Mouse (Mus musculus) retina, adult 2 months (tissue): Measurements from ENCODE around the gene Enah.

Experiments
- DNase-seq: peaks from one replicate; pipeline ENCODE4 v3.0.0-alpha.2; 2012; ENCODE audit warnings: low read depth, low spot score

Gene Enah

DNA sequence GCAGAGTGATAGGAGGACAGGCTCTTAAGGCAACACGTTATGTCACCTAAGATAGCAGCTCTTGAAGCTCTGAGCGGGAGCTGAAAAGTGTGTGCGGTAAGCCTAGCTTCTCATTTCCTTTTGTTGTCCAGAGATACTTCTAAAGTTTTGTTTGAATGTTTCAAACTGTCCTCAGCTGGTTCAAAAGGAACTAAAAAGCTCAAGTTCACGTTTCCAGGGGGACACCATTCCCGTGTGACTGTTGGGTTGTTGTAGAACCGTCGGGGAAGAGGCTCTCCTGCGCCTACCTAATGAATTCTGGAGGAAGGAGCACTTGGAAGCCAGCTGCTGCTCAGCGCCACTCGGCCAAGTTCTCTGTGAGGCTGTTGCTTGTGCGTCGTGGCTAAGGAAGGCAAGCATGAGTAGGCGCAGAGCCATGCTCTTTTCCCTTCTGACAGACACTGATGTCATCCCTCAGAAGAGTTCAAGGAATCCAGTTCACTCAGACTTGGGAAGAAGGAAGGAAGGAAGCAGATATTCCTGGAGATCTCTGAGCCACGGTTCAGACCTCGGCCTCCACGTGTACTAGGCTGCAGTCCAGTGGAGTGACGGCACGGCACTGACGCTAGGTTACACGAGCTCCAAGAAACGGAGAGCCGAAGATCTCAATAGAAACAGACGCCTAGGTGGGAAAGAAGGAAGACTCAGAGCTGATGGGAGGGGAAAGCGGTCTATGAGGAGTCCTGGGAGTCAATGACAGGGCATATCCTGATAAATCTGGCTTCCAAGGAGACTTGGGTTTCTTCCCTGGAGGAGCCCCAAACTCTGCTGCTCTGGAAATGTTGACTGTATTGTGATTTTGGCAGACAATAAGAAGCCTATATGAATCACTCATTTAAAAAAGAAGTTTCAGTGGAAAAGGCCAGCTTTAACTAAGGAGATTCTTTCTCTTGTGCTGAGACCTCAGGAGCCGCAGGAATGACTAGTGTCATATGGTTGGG lies 8.7 kb upstream of the Enah start:
- DNase-seq, result no peak

DNA sequence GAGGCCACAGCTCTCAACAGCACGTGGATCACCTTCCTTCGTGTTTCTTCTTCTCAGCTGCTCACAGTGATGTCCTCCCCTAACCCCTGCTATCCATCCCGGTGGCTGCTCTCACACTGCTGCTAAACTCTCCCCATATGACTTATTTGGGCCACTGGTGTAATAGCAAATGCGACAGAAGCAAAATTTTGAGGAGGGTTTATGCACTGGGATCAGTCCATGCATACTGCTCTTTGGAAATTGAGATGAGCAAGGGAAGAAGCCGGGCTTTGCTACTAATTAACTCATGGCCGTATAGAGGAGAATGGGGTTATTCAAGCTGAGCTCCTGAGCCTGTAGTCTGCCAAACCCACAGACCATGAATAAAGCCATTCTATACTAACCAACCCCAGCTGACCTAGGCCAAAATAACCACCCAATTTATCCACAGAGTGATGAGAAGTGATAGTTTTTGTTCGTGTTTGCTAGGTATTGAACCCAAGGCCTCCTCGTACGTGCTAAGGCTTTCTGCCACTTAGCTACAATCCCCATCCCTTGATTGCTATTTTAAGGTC lies 7.7 kb upstream of the Enah start:
- DNase-seq, result no peak

DNA sequence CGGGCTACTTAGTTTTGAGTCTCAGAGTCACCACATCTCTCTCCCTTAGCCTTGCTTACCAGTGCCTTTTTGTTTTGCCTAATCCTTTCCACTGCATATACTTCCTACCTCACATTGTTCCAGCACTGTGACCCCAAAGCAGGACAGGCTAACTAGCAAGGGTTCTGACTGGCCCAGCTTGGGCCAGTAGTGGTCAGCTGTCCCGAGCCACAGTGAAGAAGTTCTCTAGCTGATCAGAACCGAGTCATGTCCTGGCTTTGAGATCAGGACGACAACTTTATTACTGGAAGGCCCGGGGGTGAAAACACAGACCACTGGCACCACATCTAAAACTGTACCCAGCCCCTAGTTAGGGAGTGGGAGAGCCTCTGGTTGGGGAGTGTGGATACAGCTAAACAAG lies 7.0 kb upstream of the Enah start:
- DNase-seq, result no peak

DNA sequence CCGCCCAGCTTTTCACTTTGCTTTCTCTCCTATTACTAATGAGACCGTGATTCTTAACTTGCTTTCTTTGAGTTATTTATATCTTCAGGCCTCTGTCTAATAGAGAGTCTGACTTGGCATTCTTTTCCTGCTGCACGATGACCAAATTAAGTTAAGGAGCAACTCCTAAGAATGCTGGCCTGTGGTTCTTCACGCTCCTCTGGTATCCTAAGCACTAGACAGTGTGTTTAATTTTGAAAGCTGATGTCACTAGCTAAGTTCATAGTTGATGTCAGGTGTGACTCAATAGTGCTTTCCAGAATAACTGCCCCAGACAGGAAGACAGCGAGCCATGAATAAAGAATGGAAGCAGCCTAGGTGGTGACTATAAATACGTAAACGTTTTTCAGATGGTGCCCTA lies 6.3 kb upstream of the Enah start:
- DNase-seq, result no peak

DNA sequence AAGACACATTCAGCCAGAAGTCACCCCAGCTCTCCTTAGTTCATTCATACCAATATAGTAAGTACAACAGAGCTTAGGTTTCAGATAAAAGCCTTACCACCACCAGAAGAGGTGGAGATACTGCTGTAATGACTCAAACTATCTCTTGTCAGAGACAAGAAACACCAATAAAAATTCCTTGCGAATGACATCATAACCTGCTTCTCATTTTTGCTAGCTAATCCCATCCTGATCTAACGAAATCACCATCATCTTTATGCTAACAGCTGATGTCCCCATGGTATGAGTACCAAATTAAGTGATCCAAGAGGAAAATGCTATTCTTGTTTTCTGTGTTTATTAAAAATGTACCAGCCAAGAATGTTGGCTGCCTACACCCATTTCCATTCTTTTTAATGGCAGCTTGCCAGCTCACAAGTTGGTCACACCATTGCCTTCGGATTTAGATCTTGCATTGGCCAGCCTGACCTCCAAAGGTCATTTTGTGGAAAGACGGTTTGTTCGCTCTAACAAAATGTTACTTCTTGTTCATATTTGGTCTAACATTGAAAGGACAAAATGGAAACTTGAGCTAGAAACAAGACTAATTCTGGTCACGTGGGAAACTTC lies 2.0 kb upstream of the Enah start:
- no peak for DNase-seq

DNA sequence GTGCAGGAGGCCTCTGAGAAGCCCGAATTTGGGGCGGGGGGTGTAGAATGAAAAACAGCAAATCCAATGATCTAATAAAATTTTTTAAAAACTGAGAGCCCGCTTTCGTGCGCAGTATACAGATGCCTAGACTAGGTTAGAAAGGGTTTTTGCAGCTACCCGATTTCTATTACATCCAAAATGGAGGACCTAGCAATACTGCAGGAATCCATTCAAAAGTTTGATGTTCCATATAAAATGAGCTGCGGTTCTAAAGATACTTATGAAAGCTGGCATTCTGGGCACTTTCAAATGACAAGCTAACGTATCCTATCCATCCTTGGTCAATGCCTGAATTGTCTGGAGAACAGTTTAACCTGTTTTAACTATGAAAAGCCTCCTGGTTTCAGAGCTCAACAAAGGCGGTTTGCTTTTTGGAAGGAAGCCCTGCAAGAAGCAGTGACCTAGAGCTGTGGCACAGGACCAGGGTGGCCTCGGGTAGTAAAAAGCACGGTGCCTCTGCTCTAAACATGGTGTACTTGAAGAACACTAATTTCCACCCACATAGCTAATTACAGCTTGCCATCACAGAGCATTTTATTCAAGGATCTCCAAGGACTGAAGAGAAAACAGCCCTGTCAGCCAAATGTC lies 1.2 kb upstream of the Enah start:
- DNase-seq, result no peak

DNA sequence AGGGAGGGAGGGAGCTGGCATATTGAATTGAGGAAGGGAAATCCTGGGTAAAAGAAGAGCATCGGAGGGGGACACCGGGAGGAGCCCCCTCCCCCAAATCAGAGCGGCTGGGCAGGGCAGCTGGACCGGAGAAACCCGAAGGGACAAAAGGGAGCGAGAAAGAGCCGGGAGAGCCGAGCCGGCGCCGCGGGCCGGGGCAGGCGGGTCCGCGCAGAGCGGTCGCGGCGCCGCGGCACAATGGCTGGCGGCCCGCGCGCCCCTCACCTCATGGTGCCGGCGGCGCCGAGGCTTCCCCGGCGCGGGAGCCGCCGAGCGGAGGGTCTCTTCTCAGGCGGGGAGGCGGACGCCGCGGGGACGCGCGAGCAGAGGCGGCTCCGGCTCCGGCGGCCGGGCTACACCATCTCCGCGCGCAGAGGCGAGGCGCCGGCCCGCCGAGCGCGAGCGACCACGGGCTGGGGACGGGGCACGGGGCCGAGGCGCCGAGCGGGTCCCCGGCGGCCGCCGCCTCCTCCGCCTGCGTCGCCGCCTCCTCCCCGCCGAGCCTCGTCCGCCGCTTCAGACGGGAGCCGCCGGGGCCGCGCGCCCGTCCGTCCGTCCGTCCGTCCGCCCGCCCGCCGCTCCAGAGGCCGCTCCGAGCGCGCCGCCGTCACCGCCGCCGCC lies 394 bp downstream of the Enah start:
- DNase-seq, result no peak

DNA sequence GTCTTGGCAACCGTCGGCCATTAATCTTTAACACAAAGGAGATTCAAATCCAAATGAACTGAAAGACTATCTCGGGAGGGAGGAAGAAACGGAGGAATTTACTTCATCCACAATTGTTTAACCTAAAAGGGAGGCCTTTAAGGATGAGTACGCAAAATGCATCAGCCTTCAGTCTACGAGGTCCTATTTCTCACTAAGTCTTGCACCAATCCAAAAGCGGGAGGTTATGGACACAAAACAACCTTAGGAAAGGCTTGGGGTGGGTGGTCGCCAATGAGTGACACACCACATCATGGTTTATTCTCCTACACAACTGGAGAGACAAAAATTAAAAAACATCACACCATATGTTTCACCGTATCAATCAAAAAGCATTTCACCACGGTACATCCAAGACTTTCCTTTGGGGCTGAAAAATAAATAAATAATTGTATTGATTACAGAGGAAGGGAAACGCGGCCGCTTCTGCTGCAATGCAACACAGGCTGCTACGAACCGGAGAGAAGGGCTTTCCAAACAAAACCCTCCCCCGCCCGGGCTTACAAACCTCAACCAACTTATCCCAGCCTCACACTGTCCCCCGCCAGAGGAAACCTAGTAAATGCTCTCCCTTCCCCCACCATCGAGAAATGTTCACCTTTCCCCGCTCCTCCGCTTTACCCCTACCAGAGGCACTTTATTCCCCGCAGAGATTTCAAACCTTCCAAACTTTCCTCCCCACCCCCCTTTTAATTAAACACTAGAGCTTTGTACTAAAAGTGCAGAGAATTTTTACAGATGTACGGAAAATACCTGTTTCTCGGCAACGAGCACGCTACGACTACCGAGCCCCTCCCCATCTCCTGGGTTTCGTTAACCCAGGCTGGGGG lies 1.2 kb downstream of the Enah start:
- no peak for DNase-seq

DNA sequence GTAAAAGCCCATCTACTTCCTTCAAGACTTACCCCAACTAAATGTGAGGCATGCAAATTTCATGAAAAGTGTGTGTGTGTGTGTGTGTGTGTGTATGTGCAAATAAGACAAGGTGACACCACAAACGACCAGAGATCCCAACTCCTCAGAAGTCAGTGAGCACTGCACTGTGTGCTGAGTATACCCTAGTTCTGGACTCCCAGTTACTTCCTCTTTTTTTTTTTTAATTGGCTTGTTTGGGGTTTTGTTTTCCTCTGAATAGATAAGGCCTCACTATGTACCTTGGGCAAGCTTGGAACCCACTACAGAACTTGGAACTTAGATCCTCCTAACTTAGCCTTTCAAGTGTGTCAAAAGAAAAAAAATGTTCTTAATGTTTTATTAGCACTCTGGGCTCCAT lies 14.0 kb downstream of the Enah start:
- no peak for DNase-seq

DNA sequence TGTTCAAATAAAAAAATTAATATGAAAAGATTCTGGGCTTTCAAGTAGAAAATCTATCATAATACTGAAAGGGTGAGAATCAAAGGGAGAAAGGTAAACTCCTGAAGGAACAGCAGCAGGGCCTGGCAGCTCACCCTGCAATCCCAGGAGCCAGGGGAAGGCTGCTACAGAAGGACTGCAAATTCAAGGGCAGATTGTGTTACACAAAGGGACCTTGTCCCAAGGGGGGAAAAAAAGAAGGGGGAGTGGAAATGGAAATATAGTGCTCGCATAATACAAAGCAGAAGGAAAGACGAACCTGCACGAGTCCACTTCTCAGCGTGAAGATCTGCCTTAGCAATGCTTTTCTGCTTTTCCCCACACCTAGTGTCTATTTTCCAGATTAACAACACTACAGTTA lies 21.1 kb downstream of the Enah start:
- no peak for DNase-seq

DNA sequence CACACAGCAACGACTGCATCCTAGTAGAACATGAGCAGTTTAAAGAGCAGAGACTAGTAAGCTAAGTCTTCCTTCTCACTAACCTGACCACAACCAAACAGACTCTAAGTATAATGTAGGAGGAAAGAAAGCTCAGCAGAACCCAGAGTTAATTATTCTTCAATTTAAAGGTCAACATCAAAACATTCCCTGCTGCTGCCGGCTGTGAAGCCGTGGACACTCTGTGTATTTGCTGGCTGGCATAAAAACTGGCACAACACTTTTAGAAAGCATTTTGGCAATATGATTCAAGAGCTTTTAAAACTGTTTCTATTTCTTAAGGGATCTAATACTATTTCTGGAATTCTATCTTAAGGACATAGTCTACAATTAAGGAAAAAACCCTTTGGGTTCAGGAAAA lies 22.0 kb downstream of the Enah start:
- DNase-seq, result no peak

DNA sequence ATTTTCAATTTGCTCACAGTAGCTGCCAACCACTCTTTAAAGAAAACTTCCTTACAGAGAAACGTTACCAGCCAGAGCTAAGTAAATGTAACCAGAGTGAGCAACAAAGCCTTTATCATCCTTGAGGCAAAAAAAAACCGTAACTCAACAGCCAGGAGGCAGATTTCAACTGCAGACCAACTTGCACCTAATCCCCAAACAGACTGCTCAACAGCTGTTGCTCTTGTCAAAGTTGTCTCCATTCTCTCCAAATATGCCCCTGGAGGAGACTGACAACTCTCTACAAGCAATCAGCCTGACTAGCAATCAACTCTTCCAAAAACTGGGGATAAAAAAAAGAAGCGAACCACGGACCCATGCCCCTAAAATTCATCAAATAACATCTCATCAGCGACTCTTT lies 26.2 kb downstream of the Enah start:
- no peak for DNase-seq

DNA sequence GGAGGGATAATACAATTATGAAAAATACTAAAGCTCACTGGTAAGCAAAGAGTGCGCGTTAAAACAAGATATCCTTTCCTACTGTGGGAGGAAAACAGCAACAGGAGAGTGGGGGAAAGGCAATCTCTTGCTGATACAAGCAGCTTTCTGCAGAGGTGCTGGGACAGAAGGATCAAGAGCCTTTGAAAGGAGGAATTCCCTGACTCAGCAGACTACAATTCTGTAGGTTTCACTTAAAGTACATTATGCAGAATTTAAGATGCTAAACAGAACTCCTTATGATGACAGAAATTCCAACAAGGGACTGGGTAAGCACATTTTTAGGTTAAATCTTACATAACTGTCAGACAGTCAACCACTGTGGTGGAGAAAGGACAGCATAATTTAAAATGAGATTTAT lies 31.4 kb downstream of the Enah start:
- DNase-seq, result no peak

DNA sequence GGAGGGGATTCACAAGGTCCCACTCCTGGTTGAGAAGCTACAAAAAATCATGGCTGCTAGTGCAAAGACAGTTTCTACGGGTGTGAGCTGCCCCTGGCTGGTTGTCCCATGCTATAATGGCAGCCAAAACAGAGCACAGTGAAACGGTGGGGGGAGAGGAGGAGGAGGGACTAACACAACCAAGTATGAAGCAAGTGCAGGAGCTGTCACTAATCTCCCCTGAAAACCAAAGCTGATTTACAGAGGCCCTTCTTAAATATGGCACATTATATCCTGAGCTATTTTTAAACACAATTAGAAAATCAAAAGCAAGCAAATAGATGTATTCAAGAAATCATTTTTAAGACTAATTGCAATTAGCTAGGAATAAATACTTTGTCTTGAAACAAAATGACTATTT lies 32.6 kb downstream of the Enah start:
- DNase-seq, result peak; percentile 57

DNA sequence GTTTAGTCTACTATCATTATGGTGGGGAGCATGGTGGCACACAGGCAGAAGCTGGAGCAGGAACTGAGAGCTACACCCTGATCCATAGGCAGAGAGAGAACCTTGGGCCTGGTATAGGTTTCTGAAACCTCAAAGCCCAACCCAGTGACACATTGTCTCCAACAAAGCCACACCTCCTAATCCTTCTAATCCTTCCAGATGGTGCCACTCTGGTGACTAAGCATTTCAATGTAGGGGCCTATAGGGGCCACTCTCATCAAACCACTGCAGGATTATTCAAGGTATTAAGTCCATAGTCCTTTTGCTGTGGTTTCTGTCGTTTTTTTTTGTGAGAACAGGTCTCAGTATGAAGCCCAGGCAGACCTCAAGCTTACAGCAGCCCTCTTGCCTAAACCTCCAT lies 33.9 kb downstream of the Enah start:
- DNase-seq, result peak; percentile 40

DNA sequence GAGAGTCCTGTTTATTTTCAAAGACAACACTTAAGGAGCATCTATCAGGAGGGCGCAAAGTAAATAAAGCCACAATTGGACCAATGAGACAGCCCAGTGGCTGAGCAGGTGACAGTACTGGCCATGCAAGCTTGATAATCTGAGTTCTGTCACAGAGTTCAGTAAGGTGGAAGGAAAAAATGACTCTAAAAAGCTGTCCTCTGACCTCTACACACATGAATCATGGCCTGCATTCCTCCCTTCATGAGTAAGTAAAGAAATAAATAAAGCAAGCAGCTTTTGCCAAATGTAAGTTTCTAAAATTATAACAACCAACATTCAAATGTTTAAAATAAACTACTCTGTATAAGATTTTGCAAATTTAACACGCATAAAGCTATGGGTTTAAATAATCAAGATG lies 35.0 kb downstream of the Enah start:
- no peak for DNase-seq

DNA sequence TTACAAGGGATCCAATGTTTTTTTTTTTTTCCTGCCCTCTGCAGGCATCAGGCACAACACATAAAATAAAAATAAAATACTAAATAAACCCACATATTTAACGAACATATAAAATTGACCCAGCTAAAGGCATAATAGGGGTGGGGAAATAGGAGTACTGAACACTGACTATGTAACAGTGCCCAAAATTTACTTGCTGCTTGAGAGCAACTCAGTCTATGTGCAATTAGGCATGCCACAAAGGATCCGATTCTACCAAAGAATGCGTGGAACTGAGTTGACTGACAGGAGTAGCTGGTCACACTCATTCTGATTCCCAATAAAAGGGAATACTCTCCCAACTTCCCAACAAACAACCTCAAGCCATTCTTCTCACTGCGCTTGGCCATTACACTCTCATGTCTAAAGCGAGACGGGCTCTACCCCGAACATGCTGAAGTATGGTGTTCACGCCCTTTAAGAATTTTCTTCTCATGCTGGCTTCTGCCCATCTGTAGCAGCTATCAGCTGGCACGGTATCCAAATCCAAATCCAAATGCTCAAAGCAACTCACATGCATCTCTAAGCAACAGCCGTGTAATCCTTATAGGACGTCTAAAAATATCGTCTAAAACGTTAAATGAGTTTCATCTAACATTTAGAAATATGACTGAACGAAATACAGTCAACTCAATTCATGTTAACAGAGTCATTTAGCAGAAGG lies 39.6 kb downstream of the Enah start:
- DNase-seq, result no peak

DNA sequence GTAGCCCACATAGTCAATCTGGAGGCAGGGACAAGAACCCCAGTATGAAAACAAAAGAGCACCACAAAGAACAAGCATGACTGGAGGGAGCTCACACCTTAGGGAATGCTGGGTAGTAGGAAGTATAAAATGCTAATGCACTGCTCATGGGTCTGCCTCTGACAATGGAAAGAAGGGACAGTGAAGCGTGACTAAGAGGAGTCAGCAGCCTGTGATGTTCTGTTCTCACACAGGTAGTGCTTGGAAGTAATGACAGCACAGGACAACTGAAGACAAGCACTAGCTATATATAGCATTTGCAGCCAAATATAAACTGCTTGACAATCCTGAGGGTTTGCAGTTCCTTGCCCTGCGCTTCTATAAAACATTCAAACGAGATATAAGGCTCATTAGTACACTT lies 44.3 kb downstream of the Enah start:
- DNase-seq, result no peak

DNA sequence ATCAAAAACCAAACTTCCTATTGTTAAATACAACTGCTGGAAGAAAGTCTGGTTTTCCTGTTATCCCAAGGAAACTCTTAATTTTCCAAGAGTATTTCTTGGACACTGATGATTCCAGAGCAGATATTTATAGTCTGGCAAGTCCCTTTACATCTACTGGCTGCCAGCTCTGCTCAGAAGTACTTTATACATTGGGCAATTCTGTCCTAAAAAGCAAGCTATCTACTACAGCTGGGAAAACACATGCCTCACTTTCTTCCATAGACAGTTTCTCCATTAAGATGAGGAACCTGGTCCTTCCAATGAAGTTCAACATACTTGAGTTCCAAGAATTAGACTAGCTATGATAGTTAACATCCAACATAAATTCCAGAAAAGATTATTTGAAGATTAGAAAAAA lies 44.9 kb downstream of the Enah start:
- DNase-seq, result no peak

DNA sequence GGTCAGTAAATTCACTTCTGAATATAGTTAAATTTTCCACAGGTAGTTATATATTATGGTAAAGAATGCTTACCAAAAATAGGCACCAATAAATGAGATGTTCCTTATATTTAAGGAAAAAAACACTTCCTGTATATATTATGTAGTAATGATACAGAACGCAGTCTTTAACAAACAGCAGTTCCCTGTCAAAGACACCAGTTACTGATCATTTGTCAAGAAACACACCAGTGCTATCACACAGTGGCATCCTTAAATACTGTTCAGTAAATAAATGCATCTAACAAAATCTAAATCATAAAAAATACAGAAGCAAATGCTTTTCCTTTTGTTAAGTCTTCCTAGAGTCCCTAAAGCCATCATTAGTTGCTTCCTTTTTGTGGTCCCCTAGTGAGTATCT lies 54.5 kb downstream of the Enah start:
- no peak for DNase-seq
